Mouse (Mus musculus) c-Kit-positive CD71-positive TER-119-positive erythroid progenitor cells, embryonic 14.5 days (primary cell): ENCODE results near the gene Kdm5b.

ENCODE experiments used
- DNase-seq: peaks from one replicate; pipeline ENCODE4 v3.0.0-alpha.2; 2013; ENCODE audit warnings: low spot score

Gene Kdm5b

GRCm38 (mm10) chr1:134597339-134598054 is 37.5 kb downstream of the Kdm5b start:
- DNase-seq = no peak

GRCm38 (mm10) chr1:134604086-134604485 is 44.1 kb downstream of the Kdm5b start:
- DNase-seq = no peak

GRCm38 (mm10) chr1:134605670-134606069 is 45.7 kb downstream of the Kdm5b start:
- DNase-seq = no peak

GRCm38 (mm10) chr1:134606381-134606780 is 46.4 kb downstream of the Kdm5b start:
- no peak for DNase-seq

- DNase-seq = no peak
Observed at GRCm38 (mm10) chr1:134607279-134607678, 47.3 kb downstream of the Kdm5b start.

- DNase-seq = no peak
Observed at GRCm38 (mm10) chr1:134609172-134609571, 49.2 kb downstream of the Kdm5b start.

- peak; percentile 10 for DNase-seq
Observed at GRCm38 (mm10) chr1:134614554-134614953, 54.6 kb downstream of the Kdm5b start.

- peak; percentile 53 for DNase-seq
Observed at GRCm38 (mm10) chr1:134614988-134615387, 55.0 kb downstream of the Kdm5b start.

GRCm38 (mm10) chr1:134617656-134618055 is 57.7 kb downstream of the Kdm5b start:
- no peak for DNase-seq

- no peak for DNase-seq
Observed at GRCm38 (mm10) chr1:134625325-134625724, 65.4 kb downstream of the Kdm5b start.

- DNase-seq = no peak
Observed at GRCm38 (mm10) chr1:134629455-134629854, 69.5 kb downstream of the Kdm5b start.

- no peak for DNase-seq
Observed at GRCm38 (mm10) chr1:134634296-134634695, 74.3 kb downstream of the Kdm5b start.

GRCm38 (mm10) chr1:134636245-134636644 is 76.3 kb downstream of the Kdm5b start:
- DNase-seq = no peak

- DNase-seq = no peak
Observed at GRCm38 (mm10) chr1:134636684-134637083, 76.7 kb downstream of the Kdm5b start.

GRCm38 (mm10) chr1:134638041-134638440 is 78.1 kb downstream of the Kdm5b start:
- DNase-seq = no peak

GRCm38 (mm10) chr1:134638522-134638921 is 78.6 kb downstream of the Kdm5b start:
- no peak for DNase-seq

- no peak for DNase-seq
Observed at GRCm38 (mm10) chr1:134639460-134639859, 79.5 kb downstream of the Kdm5b start.

GRCm38 (mm10) chr1:134641507-134641906 is 81.5 kb downstream of the Kdm5b start:
- peak; percentile 25 for DNase-seq

- DNase-seq = no peak
Observed at GRCm38 (mm10) chr1:134643702-134644101, 83.7 kb downstream of the Kdm5b start.

- DNase-seq = no peak
Observed at GRCm38 (mm10) chr1:134645408-134646200, 85.6 kb downstream of the Kdm5b start.

GRCm38 (mm10) chr1:134646261-134646962 is 86.4 kb downstream of the Kdm5b start, which contains the start of gene Syt2:
TSS of gene Syt2 (plus strand) at chr1:134646677.
- no peak for DNase-seq

- no peak for DNase-seq
Observed at GRCm38 (mm10) chr1:134646963-134647282, 87.0 kb downstream of the Kdm5b start.

- DNase-seq = no peak
Observed at GRCm38 (mm10) chr1:134647591-134647990, 87.6 kb downstream of the Kdm5b start.
